Mouse (Mus musculus): ENCODE results near the gene Tnik. TPM values are rescaled to one million over a fixed set of nuclear protein-coding genes. Genes with fewer than 3 reads are reported as not detected.

Gene Tnik
- polyA plus RNA-seq, 1 experiment from 2014 or later, result 7.1 TPM

DNA sequence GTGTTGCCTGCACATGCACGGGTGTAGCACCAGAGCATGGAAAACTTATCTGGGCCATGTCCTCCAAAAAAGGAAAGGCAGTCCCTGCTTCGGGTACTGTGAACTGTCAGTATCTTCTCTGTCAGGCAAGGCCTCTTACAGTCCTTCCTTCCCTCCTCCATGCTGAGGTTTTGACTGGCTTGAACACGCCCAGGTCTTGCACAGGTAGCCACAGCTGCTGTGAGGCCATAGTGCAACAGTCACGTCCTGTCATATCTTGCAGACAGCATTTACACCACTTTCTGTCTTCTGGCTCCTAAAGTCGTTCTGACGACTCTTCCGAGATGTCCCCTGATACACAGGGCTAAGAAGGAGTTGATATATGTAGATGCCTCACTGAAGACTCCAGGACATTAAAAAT, 28.8 kb upstream of the Tnik start:
- Histone ChIP-seq H3K4me3 (no peak overlapping the region), H3K4me2 (no peak overlapping the region), H3K27me3 (no peaks in the 10 kb centered on the region), H3K9ac (no peak overlapping the region), H3K27ac (no peak overlapping the region), H3K36me3 (no peaks in the 10 kb centered on the region), H3K4me1 (no peaks in the 10 kb centered on the region), H3K9me3 (no peaks in the 10 kb centered on the region)
- 75% methylated on average over 7 of the region's 7 CpGs for WGBS
- no peak for ATAC-seq (ENCODE audit: insufficient number of reproducible peaks, low FRiP score, low TSS enrichment, low read depth)

DNA sequence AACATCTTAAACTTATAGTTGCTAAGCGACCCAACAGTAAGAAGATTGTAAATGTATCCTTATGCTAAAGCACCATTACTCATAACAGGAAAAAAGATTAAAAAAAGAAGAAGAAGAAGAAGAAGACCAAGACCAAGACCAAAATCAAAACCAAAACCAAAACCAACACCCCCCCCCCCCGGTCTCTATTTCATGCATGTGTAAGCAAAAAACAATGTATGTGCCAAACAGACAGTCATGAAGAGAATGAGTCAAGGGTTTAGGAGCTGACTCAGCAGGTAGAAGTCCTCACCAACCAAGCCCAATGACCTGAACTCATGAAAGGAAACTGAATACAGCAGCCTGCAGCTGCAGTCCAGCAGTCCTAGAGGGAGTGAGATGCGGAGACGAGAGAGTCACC, 26.3 kb upstream of the Tnik start:
- 85% methylated on average over 4 of the region's 4 CpGs for WGBS
- Histone ChIP-seq H3K27me3 (no peaks in the 10 kb centered on the region), H3K27ac (no peak overlapping the region), H3K4me3 (no peak overlapping the region), H3K4me1 (no peaks in the 10 kb centered on the region), H3K9me3 (no peaks in the 10 kb centered on the region), H3K36me3 (no peaks in the 10 kb centered on the region), H3K4me2 (no peak overlapping the region), H3K9ac (no peak overlapping the region)
- no peak for ATAC-seq (ENCODE audit: insufficient number of reproducible peaks, low FRiP score, low TSS enrichment, low read depth)

DNA sequence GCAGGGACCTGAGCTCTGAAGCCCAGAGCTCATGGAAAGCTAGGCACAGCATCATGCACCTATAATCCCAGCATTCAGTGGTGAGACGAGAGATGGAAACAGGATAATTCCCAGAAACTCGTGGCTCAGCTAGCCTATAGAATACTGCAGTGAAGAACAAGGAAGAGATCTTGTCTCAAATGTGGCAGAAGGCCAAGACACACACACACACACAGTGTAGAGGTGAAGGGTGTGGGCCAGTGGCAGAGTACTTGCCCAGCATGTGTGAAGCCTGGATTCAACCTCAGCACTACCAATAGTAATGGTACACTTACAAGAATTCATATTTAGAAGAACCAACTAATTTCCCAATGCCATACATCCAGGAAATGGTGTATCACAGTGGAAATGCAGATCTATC, 24.9 kb upstream of the Tnik start:
- H3K27me3 ChIP-seq, result no peaks in the 10 kb centered on the region
- no peak for ATAC-seq (ENCODE audit: insufficient number of reproducible peaks, low FRiP score, low TSS enrichment, low read depth)
- 68% methylated on average over 2 of the region's 2 CpGs for WGBS
- H3K4me2 ChIP-seq, result no peak overlapping the region
- H3K27ac ChIP-seq, result no peak overlapping the region
- no peak overlapping the region for H3K9ac ChIP-seq
- H3K4me3 ChIP-seq, result no peak overlapping the region
- H3K4me1 ChIP-seq, result no peaks in the 10 kb centered on the region
- no peaks in the 10 kb centered on the region for H3K36me3 ChIP-seq
- no peaks in the 10 kb centered on the region for H3K9me3 ChIP-seq

DNA sequence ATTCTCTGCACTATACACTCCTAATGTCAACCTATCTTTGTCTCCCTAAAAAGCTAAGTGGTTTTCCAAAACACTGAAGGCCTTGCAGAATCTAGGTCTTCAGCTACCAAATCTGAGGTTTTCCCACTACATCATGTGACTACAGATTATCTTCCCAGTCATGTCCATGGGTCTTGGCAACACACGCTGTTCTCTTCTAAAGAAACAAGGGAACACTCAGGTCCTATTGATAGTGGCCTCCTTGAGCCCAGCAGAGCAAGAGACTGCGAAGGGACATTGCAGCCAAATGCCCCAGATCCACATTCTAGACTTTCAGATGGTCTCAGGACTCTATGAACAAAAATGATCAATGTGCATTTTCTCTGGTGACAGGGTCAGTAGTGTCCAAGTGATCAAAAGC, 20.5 kb upstream of the Tnik start:
- Histone ChIP-seq H3K4me3 (no peak overlapping the region), H3K27ac (no peak overlapping the region), H3K4me1 (no peaks in the 10 kb centered on the region), H3K9ac (no peak overlapping the region), H3K36me3 (no peaks in the 10 kb centered on the region), H3K4me2 (no peak overlapping the region), H3K27me3 (no peaks in the 10 kb centered on the region), H3K9me3 (no peaks in the 10 kb centered on the region)
- 83% methylated on average over 2 of the region's 2 CpGs for WGBS
- no peak for ATAC-seq (ENCODE audit: insufficient number of reproducible peaks, low FRiP score, low TSS enrichment, low read depth)

DNA sequence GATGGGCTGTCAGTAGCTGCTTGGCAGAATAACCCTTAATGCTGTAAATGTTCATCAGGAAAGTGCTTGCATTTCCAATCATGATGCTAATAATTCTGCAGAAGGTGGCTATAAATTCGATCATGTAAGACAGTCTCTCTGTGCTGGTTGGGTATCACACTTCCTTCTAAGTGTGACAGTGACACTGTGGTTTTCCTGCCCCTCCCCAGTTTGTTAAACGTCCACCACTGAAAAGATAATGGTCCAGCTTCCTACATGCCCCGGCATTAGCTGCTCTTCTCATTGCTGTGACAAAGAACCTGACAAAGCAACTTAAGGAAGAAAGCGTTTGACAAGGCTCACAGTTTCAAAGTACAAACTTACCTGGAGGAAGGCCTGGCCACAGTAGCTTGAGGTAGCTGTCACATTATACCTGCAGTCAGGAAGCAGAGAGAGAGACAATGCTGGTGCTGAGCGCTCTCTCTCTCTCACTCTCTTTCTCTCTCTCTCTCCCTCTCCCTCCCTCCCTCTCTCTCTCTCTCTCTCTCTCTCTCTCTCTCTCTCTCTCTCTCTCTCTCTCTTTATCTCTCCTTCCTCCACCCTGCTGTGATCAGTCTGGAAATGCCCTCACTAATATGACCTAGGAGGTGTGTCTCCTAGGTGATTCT, 18.6 kb upstream of the Tnik start:
- Histone ChIP-seq H3K4me1 (no peaks in the 10 kb centered on the region), H3K4me2 (no peak overlapping the region), H3K9me3 (no peaks in the 10 kb centered on the region), H3K36me3 (no peaks in the 10 kb centered on the region), H3K4me3 (no peak overlapping the region), H3K9ac (no peak overlapping the region), H3K27ac (no peak overlapping the region), H3K27me3 (no peaks in the 10 kb centered on the region)
- 74% methylated on average over 5 of the region's 5 CpGs for WGBS
- ATAC-seq (ENCODE audit: insufficient number of reproducible peaks, low FRiP score, low TSS enrichment, low read depth), result no peak

DNA sequence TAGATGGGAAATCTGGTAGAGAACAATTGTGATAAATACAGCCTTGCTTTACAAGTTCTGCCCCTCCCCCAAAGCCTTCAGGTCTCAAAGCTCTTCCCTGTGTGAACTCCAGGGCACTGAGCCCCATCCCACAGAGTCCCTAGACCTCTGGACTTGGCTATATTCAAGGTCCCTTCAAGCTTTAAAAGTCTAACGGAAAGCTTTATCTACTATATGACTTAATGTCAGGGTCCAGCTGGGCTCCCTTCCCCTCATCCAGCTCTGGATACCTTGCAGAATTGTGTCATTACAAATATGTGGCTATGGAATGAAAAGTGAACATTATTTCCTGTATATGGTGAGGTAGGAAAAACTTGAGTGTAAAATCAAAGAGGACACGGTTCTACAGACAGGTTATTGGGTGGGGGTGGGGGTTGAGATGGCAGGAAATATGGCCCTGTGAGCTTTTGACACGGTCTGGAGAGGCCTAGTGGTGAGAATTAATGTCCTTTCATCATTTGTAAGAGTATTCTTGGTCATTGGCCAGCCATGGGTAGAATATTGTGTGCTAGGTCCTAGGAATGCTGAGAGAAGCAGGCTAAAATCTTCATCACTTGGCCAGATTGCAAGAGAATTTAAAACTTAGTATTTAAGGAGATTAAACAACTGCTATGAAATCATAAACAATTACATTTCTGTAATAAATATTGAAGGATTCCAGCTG, 14.6 kb upstream of the Tnik start:
- no peak for ATAC-seq (ENCODE audit: insufficient number of reproducible peaks, low FRiP score, low TSS enrichment, low read depth)
- WGBS, result 49% methylated on average over 3 of the region's 3 CpGs

DNA sequence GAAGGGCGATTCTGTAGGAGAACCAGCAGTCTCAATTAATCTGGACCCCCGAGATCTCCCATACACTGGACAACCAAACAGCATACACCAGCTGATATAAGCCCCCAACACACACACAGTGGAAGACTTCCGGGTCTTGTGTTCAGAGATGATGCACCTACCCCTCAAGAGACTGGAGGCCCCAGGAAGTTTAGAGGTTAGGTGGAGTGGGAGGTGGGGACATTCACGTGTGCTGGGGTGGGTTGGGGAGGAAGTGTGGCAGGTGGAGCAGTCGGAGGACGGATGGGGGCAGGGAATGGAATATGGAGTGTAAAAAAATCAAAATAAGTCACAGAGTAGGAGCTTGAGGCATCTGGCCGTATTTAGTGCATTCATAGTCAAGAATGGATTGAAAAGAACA, 7.3 kb upstream of the Tnik start:
- Histone ChIP-seq H3K9me3 (no peaks in the 10 kb centered on the region), H3K27ac (no peak overlapping the region), H3K4me2 (no peak overlapping the region), H3K4me1 (no peaks in the 10 kb centered on the region), H3K36me3 (no peaks in the 10 kb centered on the region), H3K9ac (no peak overlapping the region), H3K27me3 (0 out of 2 replicates have a peak, but pooled peaks cover 4% of the 10 kb centered on the region), H3K4me3 (no peak overlapping the region)
- WGBS, result 84% methylated on average over 7 of the region's 7 CpGs
- no peak for ATAC-seq (ENCODE audit: insufficient number of reproducible peaks, low FRiP score, low TSS enrichment, low read depth)

More for the DNA sequence above, 14.6 kb upstream of the Tnik start:
- Histone ChIP-seq H3K4me2 (no peak overlapping the region), H3K4me1 (no peaks in the 10 kb centered on the region), H3K27me3 (no peaks in the 10 kb centered on the region), H3K4me3 (no peak overlapping the region), H3K9ac (no peak overlapping the region), H3K9me3 (no peaks in the 10 kb centered on the region), H3K36me3 (no peaks in the 10 kb centered on the region), H3K27ac (no peak overlapping the region)

DNA sequence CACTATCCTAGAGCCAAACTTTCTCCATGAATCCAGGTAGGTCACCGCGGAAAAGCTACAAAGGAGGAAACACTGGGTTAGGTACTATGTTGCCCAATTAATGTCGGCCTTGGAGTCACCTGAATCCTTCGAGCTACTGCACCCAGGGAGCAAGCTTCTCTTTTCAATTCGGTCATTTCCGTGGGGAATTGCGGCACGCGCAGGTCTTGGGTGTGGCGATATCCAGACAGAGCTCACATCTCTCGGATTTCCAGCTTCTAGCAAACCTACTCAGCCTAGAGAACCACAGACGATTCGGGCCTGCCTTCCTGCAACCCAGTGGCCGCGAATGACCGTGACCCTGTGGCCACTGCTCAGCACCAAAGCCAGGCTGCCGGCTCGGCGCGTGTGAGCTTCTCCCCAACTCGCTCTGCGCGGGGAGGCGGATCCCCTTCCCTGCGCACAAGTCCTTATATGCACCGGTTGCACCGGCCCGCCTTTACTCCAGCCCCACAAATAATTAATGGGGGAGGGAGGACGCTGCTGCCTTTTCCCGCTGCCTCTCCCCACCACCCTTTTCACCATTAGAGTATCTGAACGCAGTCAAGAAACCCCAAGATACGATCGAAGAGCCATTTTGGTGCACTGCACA, 528 bp upstream of the Tnik start:
- H3K36me3 ChIP-seq, result no peaks in the 10 kb centered on the region
- peak overlapping the region; percentile 37 for H3K9ac ChIP-seq
- peaks cover 14% of the 10 kb centered on the region for H3K4me1 ChIP-seq
- H3K4me2 ChIP-seq, result peak overlapping the region; percentile 95
- peak; percentile 23; the same call in 1 of the 2 replicates for ATAC-seq (ENCODE audit: insufficient number of reproducible peaks, low FRiP score, low TSS enrichment, low read depth)
- under 1% methylated on average over 33 of the region's 33 CpGs for WGBS
- no peaks in the 10 kb centered on the region for H3K9me3 ChIP-seq
- H3K27ac ChIP-seq, result no peak overlapping the region
- peaks cover 22% of the 10 kb centered on the region for H3K27me3 ChIP-seq
- H3K4me3 ChIP-seq, result peak overlapping the region; percentile 62

DNA sequence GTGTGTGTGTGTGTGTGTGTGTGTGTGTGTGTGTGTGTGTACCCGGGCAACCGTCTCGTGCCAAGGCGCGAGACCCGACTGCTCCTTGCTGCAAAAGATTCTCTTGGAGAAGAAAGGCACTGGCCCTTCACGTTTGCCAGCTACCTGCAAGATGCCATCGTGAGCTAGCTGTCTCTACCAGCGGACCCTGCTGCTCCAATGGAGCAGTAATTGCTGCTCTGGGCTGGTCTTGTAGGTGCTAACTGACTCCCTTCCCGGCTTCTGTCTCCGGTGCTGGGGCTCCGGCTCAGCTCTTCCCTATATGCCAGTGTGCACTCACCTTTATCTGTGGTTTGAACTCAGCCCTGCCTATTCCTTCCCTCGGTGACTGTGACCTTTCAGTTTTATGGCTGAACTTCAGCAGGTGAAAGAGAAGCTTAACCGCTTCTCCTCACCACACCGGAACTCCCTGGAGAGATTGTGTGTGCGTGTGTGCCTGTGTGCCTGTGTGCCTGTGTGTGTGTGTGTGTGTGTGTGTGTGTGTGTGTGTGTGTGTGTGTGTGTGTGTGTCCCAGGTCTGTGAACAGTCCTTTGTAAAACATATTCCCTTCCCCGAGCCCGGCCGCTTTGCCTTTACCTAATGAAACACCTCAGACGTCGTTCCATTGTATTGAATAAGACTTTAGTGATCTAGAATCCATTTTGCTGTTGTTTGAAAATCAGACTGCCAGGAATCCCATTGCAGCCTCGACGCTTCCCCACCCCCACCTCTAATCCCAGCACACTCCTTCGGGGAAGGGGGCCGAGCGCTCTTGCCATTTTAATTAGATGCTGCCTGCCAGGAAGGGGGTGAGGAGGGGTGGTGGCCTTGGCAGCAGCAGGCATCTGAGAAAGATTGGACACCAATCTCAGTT, 1.2 kb downstream of the Tnik start:
- Histone ChIP-seq H3K9me3 (no peaks in the 10 kb centered on the region), H3K9ac (peak overlapping the region; percentile 37; the same call in 1 of the 2 replicates), H3K27me3 (peaks cover 22% of the 10 kb centered on the region), H3K36me3 (no peaks in the 10 kb centered on the region), H3K4me3 (peak overlapping the region; percentile 62), H3K4me2 (peak overlapping the region; percentile 95), H3K4me1 (peaks cover 14% of the 10 kb centered on the region), H3K27ac (no peak overlapping the region)
- no peak for ATAC-seq (ENCODE audit: insufficient number of reproducible peaks, low FRiP score, low TSS enrichment, low read depth)
- 5% methylated on average over 26 of the region's 26 CpGs for WGBS

DNA sequence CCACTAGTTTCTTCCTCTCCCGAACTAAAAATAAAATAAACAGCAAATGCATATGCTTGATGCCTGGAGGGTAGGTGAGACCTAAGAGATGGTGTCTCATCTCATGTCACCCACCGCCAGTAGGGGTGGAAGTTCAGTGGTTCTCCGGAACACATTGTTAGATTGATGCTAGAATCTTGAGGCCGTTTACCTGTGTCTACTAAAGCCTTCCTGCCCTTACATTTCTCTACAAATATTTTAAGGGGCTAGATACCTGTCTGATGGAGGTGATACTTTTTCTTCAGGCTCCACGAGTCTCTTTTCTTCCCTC, 1.8 kb downstream of the Tnik start:
- H3K9ac ChIP-seq, result no peak overlapping the region
- peak overlapping the region; percentile 62 for H3K4me3 ChIP-seq
- ATAC-seq (ENCODE audit: insufficient number of reproducible peaks, low FRiP score, low TSS enrichment, low read depth), result no peak
- H3K27ac ChIP-seq, result no peak overlapping the region
- H3K9me3 ChIP-seq, result no peaks in the 10 kb centered on the region
- H3K4me1 ChIP-seq, result peaks cover 14% of the 10 kb centered on the region
- H3K4me2 ChIP-seq, result peak overlapping the region; percentile 95
- H3K27me3 ChIP-seq, result peaks cover 22% of the 10 kb centered on the region
- 37% methylated on average over 5 of the region's 5 CpGs for WGBS
- no peaks in the 10 kb centered on the region for H3K36me3 ChIP-seq

DNA sequence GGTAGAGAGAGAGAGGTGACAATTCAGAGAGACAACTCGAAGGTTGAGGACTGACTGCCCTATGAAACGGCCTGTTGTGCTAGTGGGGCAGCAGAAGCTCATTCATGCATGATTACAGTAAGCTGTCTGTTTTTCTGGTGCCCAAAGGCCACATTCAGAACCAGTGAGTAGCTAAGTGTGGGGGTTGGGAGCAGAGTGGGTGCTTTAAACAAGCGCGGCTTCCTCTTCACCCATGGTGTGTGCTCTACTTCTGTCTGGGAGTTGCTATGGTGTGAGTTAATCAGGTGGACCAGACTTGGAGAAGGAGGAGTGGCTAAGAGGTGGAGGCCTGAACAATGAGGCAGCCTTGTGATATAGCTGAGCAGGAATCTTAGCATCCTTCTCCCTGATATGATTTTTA, 2.2 kb downstream of the Tnik start:
- H3K27ac ChIP-seq, result no peak overlapping the region
- H3K4me1 ChIP-seq, result peaks cover 14% of the 10 kb centered on the region
- H3K9ac ChIP-seq, result no peak overlapping the region
- H3K36me3 ChIP-seq, result no peaks in the 10 kb centered on the region
- WGBS, result 48% methylated on average over 4 of the region's 4 CpGs
- no peaks in the 10 kb centered on the region for H3K9me3 ChIP-seq
- H3K27me3 ChIP-seq, result peaks cover 22% of the 10 kb centered on the region
- no peak overlapping the region for H3K4me2 ChIP-seq
- 0 out of 2 replicates have a peak overlapping the region, but pooled peaks have one; percentile 62 for H3K4me3 ChIP-seq
- ATAC-seq (ENCODE audit: insufficient number of reproducible peaks, low FRiP score, low TSS enrichment, low read depth), result no peak

All from limb, embryonic 15.5 days (tissue).